ENCODE assay signal across 8 mouse cellular contexts in genomic region chr15:78770983-78771355, GRCm38 (mm10). TPM values are rescaled to one million over a fixed set of nuclear protein-coding genes. Genes with fewer than 3 reads are reported as not detected.
A peak's percentile ranks its signal among the peaks of the same experiment; 100 is the strongest.
DNase-seq lines count a peak whose midpoint lies in the region; ATAC-seq lines count a peak whose summit lies in the region.

No protein-coding gene starts in this region.

- H3K4me2 ChIP-seq in limb, embryonic 11.5 days (ENCODE audit: low read depth, severe bottlenecking): peak overlapping the region; percentile 10; the same call in 1 of the 2 replicates
- peak overlapping the region; percentile 17 for H3K4me2 ChIP-seq in intestine, embryonic 16.5 days (ENCODE audit: low read depth, low read length)

- H3K27me3 ChIP-seq in limb, embryonic 11.5 days (ENCODE audit: control insufficient read depth, insufficient read depth, low read length): no peaks in the 10 kb centered on the region
- peaks cover 22% of the 10 kb centered on the region for H3K27me3 ChIP-seq in limb, embryonic 10.5 days (ENCODE audit: low read depth, poor library complexity, severe bottlenecking)
- H3K27me3 ChIP-seq in intestine, embryonic 16.5 days (replicated peaks; ENCODE audit: control insufficient read depth, insufficient read depth, low read length): no peaks in the 10 kb centered on the region

- no peak overlapping the region for H3K9ac ChIP-seq in limb, embryonic 11.5 days (ENCODE audit: low read length)
- H3K9ac ChIP-seq in intestine, embryonic 16.5 days (ENCODE audit: low read depth, low read length): no peak overlapping the region; the same call in 1 of the 2 replicates

- no peaks in the 10 kb centered on the region for H3K36me3 ChIP-seq in limb, embryonic 11.5 days (ENCODE audit: control insufficient read depth, insufficient read depth, low read length)
- H3K36me3 ChIP-seq in limb, embryonic 10.5 days: peaks cover 9% of the 10 kb centered on the region
- H3K36me3 ChIP-seq in intestine, embryonic 16.5 days (ENCODE audit: control insufficient read depth, insufficient read depth, low read length): peaks cover 2% of the 10 kb centered on the region; the same call in 1 of the 2 replicates

- ATAC-seq in limb, embryonic 11.5 days (ENCODE audit: insufficient number of reproducible peaks, low FRiP score, low TSS enrichment, low read depth): no peak
- no peak for ATAC-seq in intestine, embryonic 16.5 days

- peaks cover 7% of the 10 kb centered on the region for H3K4me1 ChIP-seq in limb, embryonic 11.5 days (ENCODE audit: control insufficient read depth, insufficient read depth, low read length)
- peaks cover 42% of the 10 kb centered on the region for H3K4me1 ChIP-seq in limb, embryonic 10.5 days
- 0 out of 2 replicates have a peak, but pooled peaks cover 8% of the 10 kb centered on the region for H3K4me1 ChIP-seq in intestine, embryonic 16.5 days (ENCODE audit: control insufficient read depth, insufficient read depth, low read length)

- H3K27ac ChIP-seq in limb, embryonic 11.5 days (replicated peaks; ENCODE audit: low read depth, low read length): no peak overlapping the region
- H3K27ac ChIP-seq in limb, embryonic 10.5 days: no peak overlapping the region
- peak overlapping the region; percentile 57 for H3K27ac ChIP-seq in intestine, embryonic 16.5 days (ENCODE audit: low read length)

- DNase-seq in limb, embryonic 11.5 days (ENCODE audit: low spot score): no peak
- DNase-seq in limb, embryonic 10.5 days (ENCODE audit: low spot score): no peak
- DNase-seq in embryo, embryonic 9.5 days (ENCODE audit: extremely low spot score): peak; percentile 73
- DNase-seq in retina, postnatal 1 day: peak; percentile 91
- DNase-seq in kidney, adult 8-10 months: no peak
- no peak for DNase-seq in frontal cortex, postnatal 36 days (ENCODE audit: low spot score in 2 of 2)
- DNase-seq in lung, adult 18-20 months: no peak

- H3K4me3 ChIP-seq in limb, embryonic 11.5 days (ENCODE audit: low read depth, low read length): no peak overlapping the region
- no peak overlapping the region for H3K4me3 ChIP-seq in limb, embryonic 10.5 days
- H3K4me3 ChIP-seq in intestine, embryonic 16.5 days (ENCODE audit: low read length): peak overlapping the region; percentile 20

- WGBS in limb, embryonic 11.5 days: 63% methylated on average over 5 of the region's 5 CpGs
- WGBS in limb, embryonic 10.5 days: 49% methylated on average over 5 of the region's 5 CpGs
- WGBS in intestine, embryonic 16.5 days: 42% methylated on average over 5 of the region's 5 CpGs

- no peaks in the 10 kb centered on the region for H3K9me3 ChIP-seq in limb, embryonic 11.5 days (ENCODE audit: control insufficient read depth, low read length)
- no peaks in the 10 kb centered on the region for H3K9me3 ChIP-seq in limb, embryonic 10.5 days (replicated peaks)
- peaks cover 6% of the 10 kb centered on the region; the same call in 1 of the 2 replicates for H3K9me3 ChIP-seq in intestine, embryonic 16.5 days (ENCODE audit: control insufficient read depth, low read length)

RNA-seq across cellular contexts. Expression of gene Mfng, which starts 2.3 kb away (rescaled TPM):
- 5.3 and 7.5 TPM in 2 replicates for polyA plus RNA-seq in limb, embryonic 11.5 days (2014; fragmentation: Nextera tagmentation; extraction: Ambion mirVana)
- polyA plus RNA-seq in limb, embryonic 10.5 days (2016; fragmentation: Nextera tagmentation; extraction: Ambion mirVana): 11.1 and 13.1 TPM in 2 replicates
- 17.2 and 18.2 TPM in 2 replicates for polyA plus RNA-seq in intestine, embryonic 16.5 days (2015; fragmentation: Nextera tagmentation; extraction: Ambion mirVana)

RNA-seq across cellular contexts. Expression of gene Card10, which starts 31.9 kb away (rescaled TPM):
- polyA plus RNA-seq in limb, embryonic 11.5 days (2014; fragmentation: Nextera tagmentation; extraction: Ambion mirVana): 3.4 and 3.5 TPM in 2 replicates
- 4.7 and 5.3 TPM in 2 replicates for polyA plus RNA-seq in limb, embryonic 10.5 days (2016; fragmentation: Nextera tagmentation; extraction: Ambion mirVana)
- polyA plus RNA-seq in intestine, embryonic 16.5 days (2015; fragmentation: Nextera tagmentation; extraction: Ambion mirVana): 5.2 and 6.1 TPM in 2 replicates

RNA-seq across cellular contexts. Expression of gene Elfn2, which starts 52.4 kb away (rescaled TPM):
- not detected in 2 replicates for polyA plus RNA-seq in limb, embryonic 11.5 days (2014; fragmentation: Nextera tagmentation; extraction: Ambion mirVana)
- polyA plus RNA-seq in limb, embryonic 10.5 days (2016; fragmentation: Nextera tagmentation; extraction: Ambion mirVana): not detected in 2 replicates
- polyA plus RNA-seq in intestine, embryonic 16.5 days (2015; fragmentation: Nextera tagmentation; extraction: Ambion mirVana): 0.06 and 0.13 TPM in 2 replicates

Comparison
In these comparisons a context has a peak if more than half of its experiments do, and no peak if none do; other contexts are left out.
1. DNase-seq: peak in embryo, embryonic 9.5 days (single experiment) and retina, postnatal 1 day (single experiment); none in limb, embryonic 11.5 days (single experiment), limb, embryonic 10.5 days (single experiment), kidney, adult 8-10 months (0 of 2), frontal cortex, postnatal 36 days (0 of 2) and lung, adult 18-20 months (0 of 2).